Mouse (Mus musculus) right cerebral cortex, postnatal 4 days (tissue): ENCODE measurements around the gene Bdnf.

Source experiments
- DNase-seq: peaks from one replicate; pipeline ENCODE4 v3.0.0-alpha.2; 2022

Gene Bdnf

DNA sequence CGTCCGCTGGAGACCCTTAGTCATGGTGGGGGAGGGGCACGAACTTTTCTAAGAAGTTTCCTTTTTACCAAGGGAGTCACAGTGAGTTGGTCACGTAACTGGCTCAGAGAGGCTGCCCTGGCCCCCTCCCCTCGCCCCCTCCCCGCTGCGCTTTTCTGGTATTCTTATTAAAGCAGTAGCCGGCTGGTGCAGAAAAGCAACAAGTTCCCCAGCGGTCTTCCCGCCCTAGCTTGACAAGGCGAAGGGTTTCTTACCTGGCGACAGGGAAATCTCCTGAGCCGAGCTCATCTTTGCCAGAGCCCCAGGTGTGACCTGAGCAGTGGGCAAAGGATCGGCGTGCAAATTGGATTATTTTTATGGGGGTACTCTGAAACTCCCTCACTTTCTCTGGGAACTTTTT lies at the start of gene Bdnf:
Gene Bdnf, plus strand, starts transcription at position 169 of the 400 bp plus-strand sequence.
- peak; percentile 19 for DNase-seq

DNA sequence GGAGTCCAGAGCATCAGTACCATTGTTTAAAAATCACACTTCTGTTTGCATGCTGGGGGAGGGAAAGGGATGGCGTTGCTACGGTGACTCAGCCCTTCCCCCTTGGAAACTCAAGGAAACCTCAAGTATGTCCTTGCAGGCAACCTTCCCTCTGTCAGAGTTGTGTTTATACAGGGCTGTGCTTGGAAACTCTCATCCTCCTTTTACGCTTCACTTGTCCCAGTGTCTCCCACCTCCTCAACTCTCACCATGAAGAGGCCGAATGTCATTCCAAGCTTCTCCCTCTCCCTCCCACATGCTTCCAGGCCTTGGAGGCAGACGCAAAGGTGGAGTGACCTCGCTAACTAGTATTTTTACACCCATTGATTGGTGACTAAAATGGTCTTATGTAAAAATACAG lies 47.6 kb upstream of the Bdnf start:
- no peak for DNase-seq

DNA sequence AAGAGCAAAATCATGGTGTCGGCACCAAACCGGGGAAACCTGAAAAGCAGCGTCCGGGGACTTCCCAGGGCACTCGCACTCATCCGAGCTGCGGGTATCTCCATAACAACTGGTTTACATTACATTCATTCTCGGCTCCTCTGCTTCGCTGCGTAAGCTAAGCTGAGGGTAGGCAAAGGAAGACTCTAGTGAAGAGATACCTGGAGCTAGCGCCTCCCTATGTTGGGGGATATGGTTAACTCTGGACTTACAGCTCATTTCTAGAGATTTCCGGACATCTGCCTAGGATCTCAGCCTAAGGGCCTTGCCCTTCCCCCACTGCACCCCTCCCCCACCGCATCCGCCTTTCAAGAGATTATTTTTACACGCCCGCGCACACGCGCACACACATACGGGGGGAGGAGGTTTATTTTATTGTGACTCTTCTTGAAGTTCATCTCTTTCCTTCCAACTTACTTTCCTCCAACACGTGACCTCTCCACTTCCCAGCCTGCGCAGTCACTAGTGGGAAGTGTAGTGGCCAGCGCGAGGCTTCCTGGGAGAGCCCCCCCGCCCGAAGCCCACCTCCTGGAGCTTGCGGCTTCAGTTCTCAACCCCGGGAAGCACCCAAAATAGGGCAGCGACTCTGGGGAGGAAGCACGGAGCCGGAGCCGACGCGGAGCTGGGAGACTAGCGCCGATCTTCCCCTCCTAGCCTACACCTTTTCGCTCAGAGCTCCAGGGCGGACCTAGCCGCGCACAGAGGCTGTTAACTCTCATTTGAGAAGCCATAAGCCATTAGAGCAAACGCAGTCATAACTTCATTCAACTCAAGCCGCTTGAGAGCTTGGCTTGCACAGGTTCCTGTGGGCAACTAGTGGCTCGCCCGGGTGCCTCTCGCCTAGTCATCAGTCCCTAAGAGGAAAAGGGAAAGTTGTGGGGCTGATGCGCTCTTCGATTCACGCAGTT lies 718 bp upstream of the Bdnf start:
- peak; percentile 12 for DNase-seq

DNA sequence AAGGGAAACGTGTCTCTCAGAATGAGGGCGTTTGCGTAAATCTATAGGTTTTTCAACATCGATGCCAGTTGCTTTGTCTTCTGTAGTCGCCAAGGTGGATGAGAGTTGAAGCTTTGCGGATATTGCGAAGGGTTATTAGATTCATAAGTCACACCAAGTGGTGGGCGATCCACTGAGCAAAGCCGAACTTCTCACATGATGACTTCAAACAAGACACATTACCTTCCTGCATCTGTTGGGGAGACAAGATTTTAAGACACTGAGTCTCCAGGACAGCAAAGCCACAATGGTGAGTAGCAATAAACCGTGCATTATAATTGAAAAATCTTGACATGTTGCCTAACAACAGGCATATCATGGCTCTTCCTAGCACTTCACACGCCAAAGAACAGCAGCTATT lies 551 bp downstream of the Bdnf start:
- no peak for DNase-seq

DNA sequence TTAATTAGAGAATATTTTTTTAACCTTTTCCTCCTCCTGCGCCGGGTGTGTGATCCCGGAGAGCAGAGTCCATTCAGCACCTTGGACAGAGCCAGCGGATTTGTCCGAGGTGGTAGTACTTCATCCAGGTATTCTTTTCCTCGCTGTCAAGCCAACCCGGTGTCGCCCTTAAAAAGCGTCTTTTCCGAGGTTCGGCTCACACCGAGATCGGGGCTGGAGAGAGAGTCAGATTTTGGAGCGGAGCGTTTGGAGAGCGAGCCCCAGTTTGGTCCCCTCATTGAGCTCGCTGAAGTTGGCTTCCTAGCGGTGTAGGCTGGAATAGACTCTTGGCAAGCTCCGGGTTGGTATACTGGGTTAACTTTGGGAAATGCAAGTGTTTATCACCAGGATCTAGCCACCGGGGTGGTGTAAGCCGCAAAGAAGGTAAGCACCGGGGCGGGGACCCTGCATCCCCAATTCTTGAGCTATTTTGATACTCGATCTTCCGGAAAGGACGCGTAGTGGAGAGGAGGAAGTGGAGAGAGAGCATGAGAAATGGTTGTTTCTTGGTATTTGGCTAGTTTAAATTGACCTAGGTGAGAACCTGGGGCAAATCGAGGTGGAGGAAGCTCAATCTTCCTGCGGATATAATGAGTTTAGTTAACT lies 1.6 kb downstream of the Bdnf start:
- DNase-seq: peak; percentile 26

DNA sequence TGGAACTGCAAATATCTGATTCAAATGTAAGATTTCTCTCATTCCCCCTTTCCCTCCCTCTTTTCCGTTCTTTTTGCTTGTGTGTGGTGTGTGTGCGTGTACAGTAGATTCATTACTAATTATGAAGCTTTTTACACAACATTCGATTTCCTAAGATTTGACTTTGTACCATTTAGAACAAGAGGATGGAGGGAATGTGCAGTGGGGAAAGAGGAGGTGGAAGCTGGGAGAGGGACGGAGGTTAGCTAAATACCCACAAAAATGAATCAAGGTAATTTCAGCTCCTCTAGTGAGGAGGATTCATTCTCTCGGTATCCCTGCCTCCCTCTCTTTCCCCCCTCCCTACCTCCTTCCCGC lies 2.1 kb downstream of the Bdnf start:
- DNase-seq: no peak

DNA sequence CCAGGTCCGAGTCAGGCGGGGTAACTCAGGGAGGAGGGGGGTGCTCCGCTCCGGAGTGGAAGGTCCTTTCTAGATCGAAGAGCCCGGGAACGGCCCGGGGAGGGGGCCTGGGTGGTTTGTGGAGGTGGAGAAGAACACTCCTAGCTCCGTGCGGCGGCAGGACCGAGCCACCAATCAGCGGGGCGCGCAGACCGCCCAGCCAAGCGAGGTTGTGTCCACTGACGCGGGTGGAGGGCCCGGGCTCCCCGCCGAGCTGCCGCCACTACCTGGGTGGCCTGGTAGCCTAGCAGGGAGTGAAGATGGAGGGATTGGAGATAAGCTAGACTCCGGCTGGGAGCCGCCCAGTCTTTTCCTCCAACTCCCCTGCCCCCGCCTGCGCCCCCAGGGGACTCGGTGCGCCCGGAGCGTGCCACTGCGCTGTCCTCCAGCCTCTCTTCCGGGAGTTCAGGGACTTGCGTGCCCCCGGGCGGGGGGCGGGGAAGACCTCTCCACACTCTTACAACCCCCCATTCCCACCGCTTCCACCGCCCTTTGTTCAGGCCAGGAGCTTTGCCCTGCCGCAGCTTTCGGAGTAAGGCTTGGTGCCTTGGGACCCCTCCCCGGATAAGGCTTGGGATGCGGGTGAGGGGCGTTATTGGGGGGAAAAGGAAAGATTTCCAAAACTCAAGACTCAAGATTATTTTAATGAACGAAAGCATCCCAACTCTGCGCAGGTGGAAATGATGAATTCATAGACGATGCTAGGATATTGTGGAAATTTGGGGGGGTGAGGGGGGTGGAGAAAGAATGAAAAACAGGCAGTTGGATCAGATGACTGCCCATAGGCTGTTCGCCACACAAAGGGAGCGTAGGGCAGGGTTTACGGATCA lies 3.0 kb downstream of the Bdnf start:
- DNase-seq: peak; percentile 55

DNA sequence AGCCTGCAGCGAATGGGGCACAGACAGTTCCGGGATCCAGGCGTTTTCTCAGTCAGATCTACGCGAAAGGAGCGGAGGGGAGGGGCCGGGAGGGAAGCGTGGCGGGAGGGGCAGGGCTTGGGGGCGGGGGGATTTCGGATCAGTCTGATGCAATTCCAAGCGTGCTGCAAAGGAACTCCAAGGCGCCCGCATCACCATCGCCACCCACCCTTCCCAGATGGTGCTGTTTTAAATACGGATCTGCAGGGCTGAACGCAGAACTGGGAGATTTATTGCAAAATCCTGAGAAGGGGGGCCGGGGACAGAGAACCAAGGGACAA lies 3.5 kb downstream of the Bdnf start:
- peak; percentile 77 for DNase-seq

DNA sequence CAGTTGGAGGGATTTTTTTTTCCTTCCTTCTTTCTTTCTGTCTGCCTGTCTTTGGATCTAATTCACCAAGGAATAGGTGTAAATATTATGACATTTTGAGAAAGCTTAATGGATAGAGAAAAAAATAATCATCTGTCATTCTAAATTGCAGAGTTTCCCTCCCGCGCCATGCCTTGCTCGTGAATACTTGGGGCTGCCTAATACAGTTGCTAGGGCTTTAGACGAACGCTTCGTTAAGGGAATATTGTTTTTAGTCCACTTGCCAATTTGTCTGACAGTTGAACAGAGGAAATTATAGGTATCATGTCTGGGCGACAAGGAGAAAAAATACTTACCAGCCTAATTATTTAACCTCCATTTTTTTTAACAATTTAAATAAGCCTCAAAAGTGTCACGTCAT lies 4.0 kb downstream of the Bdnf start:
- DNase-seq: no peak

DNA sequence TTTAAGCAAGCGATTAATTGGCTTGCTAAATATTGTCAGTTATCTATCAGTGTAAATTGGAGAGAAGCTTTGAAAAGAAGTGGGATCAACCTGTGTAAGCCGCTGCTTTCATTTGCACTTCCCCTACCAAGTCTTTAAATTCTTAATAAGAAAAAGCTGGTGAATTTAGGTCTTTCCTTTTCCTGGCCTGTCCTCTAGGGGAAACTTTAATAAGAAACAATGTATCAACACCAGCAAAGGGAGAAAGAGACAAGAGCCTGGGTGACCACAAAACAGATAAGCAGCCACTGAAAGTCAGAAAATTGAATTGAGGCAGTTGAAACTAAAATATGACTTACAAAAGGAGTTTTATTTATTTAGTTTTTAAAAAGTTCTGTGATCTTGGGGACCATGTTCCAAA lies 4.9 kb downstream of the Bdnf start:
- no peak for DNase-seq

DNA sequence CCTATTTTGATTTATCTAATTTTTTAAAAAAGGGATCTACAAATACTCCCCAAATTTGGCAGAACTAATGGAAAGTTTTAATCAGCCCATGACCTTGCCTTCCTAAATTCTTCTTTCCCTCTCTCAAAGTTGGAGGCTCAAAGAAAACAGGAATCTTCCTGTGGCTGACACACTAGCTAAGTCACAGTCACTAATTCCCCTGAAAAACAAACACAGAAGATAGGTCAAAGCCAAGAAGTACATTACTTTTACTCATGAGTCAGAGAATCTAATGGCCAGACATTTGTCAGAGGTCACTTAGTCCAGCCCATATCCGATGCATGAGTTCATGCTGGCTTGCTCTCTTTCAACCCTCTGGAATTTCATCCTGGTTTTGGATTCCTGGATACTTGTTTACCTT lies 6.6 kb downstream of the Bdnf start:
- no peak for DNase-seq

DNA sequence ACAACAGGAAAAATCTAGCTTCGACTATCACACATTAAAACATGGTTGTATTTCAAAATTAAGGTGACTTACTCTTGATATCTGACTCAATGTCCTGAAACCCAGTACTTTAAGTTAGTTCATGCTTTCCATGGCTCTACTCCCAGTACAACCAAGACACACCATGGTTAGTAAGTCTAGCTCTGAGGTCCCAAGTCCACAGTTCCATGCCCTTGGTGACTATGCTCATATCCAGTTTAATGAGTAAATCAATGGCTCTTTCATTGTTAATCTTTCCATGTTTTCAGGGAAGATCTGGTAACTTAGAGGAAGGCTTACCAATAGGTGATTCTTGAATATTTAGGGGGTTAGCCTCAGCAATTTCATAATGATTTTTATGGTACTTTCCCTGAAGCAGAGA lies 14.2 kb downstream of the Bdnf start:
- DNase-seq: no peak

DNA sequence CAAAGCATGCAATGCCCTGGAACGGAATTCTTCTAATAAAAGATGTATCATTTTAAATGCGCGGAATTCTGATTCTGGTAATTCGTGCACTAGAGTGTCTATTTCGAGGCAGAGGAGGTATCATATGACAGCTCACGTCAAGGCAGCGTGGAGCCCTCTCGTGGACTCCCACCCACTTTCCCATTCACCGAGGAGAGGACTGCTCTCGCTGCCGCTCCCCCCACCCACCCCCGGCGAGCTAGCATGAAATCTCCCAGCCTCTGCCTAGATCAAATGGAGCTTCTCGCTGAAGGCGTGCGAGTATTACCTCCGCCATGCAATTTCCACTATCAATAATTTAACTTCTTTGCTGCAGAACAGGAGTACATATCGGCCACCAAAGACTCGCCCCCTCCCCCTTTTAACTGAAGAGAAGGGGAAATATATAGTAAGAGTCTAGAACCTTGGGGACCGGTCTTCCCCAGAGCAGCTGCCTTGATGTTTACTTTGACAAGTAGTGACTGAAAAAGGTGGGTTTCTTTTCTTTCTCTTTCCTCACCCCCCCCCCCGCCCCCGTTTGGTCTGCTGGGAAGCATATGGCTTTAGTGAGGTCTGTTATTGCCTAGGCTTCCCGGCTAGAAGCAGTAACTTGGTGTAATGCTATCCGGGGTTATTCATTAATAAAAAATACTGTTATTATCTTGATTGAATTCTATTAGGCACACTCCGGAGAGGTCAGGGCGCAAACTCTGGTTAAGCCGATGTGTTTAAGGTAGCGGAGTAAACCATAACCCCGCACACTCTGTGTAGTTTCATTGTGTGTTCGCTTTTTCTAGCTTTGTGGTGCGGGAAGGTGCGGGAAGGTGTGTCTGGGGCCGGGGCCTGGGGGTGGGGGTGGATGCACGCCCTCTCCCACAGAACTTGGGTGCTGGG lies 18.0 kb downstream of the Bdnf start:
- peak; percentile 37 for DNase-seq

DNA sequence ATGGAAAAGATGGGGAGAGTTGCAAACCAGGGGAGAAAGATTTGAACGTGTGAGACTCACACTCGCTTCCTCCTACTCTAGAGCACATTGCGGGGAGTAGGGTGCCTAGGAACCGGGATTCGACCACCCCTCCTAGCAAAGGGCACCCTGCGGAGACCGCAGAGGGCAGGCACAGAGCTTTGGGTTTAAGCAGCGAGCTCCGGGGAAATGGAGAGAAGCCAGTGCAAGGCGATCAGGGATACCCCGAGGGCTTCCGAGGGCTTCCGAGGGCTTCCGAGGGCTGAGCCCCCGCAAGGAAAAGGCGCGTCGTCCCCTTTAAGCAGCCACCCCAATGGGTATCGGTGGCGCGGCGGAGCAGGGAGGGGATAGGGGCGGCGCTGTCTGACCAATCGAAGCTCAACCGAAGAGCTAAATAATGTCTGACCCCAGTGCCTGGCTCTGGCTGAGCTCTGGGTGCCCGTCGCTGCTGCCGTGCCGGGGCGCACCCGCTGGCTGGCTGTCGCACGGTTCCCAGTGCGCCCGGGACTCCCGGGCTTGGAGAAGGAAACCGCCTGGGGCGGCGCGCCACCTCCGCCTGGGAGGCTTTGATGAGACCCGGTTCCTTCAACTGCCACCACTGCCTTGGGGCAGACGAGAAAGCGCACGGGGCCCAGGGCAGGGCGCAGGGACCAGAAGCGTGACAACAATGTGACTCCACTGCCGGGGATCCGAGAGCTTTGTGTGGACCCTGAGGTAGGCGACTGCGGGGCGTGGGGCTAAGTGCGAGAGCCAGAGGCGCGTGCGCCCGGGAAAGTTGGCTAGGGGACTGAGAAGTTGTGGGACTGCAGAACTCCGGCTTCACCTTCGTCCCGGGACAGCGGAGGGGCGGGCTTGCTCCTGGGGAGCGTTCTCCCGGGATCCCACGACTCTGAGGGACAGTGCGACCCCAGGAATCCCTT lies 18.9 kb downstream of the Bdnf start:
- peak; percentile 41 for DNase-seq

DNA sequence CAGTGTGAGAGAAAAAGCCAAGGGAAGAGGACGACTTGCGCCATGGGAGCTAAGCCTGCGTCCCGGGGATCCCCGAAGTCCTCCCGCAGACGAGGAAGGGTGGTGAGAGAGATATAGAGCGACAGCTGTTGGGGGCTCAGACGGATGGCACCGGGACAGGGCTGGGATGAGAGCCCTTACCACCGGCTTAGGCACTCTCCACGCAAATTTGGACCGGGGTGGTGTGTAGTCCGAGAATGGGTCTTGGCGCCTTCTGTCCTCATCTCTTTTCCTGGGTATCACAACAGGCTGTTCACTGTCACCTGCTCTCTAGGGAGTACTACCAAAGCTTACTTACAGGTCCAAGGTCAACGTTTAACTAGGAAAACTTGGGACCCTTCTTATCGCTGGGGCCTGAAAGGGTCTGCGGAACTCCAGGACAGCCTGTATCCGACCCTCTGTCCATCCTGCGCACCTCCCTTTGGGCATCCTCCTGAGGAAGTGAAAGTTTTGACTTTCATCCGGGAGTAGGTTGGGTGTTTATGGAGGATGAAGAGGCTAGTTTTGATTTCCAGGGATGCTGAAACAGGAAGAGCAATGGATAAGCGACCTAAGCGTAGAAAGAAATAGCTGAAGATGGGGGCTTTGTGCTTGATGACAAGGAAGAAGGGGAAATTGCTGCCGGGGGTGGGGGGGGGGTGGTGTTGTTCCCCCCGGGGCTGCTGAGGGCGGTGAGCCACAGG lies 19.8 kb downstream of the Bdnf start:
- DNase-seq: no peak

DNA sequence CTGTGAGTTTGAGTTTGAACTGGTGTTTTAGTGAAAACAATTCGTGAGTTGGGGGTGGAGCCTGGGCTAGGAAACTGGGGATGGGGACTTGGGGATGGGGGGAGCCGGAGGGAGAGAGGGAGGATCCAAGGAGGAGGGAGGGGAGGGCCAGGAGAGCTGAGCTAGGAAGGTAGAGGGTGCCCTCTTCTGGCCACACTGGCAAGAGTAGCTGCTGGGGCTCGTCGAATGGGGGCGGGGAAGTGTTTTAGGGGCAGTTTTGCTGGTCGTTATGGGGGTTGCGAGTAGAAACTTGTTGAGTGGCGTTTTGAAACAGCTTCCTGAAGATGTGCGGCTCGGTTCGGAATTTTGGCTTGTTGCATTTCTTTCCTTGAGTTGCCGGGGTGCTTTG lies 20.3 kb downstream of the Bdnf start:
- DNase-seq: peak; percentile 81

DNA sequence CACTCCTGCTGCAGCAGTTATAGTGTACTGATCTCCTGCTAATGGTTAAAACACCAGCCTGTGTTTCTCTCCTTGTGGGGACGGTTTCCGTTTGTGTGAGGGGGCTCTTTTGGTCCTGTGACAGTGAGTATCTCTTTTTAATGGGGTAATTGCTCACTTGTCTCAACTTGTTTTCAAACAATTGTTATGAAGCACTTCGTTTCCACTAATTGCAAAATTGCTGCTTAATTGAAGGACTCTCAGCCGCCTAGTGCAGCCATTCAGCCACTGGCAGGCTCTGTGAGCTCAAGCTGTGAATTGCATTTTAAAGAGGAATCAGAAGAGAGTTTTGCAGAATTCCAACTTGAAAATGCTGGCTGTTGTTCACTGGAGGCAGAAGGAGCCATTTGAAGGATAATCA lies 22.7 kb downstream of the Bdnf start:
- no peak for DNase-seq

DNA sequence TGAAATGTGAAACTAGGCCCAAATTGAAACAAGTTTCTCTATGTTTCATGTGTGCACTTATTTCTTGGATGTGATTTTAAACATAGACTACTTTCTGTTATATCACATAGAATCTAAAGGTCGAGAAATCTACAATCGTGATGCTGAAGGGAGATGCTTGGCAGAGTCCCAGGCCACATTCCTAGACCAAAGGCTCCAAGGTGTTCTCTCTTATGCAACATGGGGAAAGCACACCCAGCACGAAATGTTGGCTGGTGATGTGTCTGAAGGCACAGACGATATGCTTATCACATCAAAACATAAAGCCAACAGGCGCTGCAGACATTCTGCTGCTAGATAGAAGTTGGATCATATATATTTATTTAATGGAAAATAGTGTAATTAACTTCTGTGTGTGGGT lies 25.8 kb downstream of the Bdnf start:
- DNase-seq: no peak

DNA sequence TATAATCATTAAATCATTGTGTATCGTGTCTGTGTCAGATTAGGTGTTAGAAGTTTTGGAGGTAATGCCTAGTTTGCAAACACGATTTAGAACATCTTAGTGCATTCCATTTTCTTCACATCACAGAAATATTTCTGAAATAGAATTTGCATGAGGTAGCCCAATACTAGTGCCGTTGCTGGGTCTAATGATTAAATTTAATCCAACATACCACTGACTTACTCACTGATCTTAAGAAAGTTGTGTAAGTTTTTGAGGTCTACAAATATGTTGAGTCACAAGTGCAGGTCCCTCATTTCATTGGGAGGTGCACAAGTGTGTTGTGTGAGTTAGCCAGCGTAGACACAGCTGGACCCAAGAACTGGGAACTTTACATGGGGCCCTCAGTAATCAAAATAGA lies 29.1 kb downstream of the Bdnf start:
- no peak for DNase-seq

DNA sequence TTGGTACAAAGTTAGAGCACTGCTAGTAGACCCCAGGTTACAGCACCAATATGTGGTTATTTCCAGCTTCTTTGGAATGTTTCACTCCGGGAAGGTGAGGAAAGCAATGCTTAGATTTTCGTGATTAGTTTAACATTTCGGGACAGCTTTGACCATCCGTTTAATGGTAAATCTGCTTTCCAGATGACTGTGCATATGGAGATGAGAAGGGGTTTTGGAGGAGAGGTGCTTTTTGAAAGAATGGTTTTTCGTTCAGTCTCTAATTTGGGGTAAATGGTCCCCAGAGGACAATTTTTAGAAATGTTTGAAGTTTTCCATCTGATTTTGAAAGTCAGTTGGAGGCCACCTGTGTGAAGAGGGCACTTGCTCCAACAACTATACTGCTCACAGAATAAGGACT lies 29.6 kb downstream of the Bdnf start:
- no peak for DNase-seq

DNA sequence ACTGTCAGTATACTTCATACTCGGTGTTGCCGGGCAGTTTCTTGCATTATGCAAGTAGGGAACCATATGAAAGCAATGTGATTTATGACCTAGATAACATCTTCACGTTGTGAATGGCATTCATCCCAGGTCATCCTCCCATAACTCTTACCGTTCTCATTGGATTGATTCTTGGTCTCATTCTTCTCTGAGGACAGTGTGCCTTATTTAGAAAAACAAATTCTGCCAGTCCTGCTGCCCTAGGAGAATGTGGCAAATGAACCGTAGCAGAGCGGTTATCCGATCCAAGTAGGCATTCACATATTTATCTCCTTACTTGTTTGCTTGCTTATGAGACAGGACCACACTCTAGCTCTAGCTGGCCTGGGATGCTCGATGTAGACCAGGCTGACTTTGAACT lies 32.0 kb downstream of the Bdnf start:
- DNase-seq: no peak
